Mouse (Mus musculus) limb, embryonic 15.5 days (tissue): Measurements from ENCODE around the gene Nfic. TPM values are rescaled to one million over a fixed set of nuclear protein-coding genes. Genes with fewer than 3 reads are reported as not detected.

ENCODE experiments used
- ATAC-seq: fragments of 200-750 bp; cut with Nextera tagmentation; 2 replicates; pipeline ENCODE4 v1.8.0; 2017; ENCODE audit warnings: low read depth, moderate TSS enrichment; ENCODE audit not compliant: insufficient number of reproducible peaks, low FRiP score, low TSS enrichment
- H3K27ac ChIP-seq: fragments of 300-500 bp; sonication (generic); 2 replicates; pipeline ENCODE4 v1.5.1; 2015; ENCODE audit warnings: moderate library complexity, mild to moderate bottlenecking, inconsistent platforms
- H3K27me3 ChIP-seq: fragments of 300-500 bp; sonication (generic); 2 replicates; pipeline ENCODE4 v1.6.1; 2015; ENCODE audit warnings: inconsistent platforms
- H3K36me3 ChIP-seq: fragments of 300-500 bp; sonication (generic); 2 replicates; pipeline ENCODE4 v1.6.1; 2015; ENCODE audit warnings: inconsistent platforms
- H3K4me1 ChIP-seq: fragments of 300-500 bp; sonication (generic); 2 replicates; pipeline ENCODE4 v1.6.1; 2015; ENCODE audit warnings: inconsistent platforms
- H3K4me2 ChIP-seq: fragments of 300-500 bp; sonication (generic); 2 replicates; pipeline ENCODE4 v1.6.1; 2015; ENCODE audit warnings: mild to moderate bottlenecking, inconsistent platforms
- H3K4me3 ChIP-seq: fragments of 300-500 bp; sonication (generic); 2 replicates; pipeline ENCODE4 v1.5.1; 2015; ENCODE audit warnings: mild to moderate bottlenecking, inconsistent platforms
- H3K9ac ChIP-seq: fragments of 300-500 bp; sonication (generic); 2 replicates; pipeline ENCODE4 v1.6.1; 2015; ENCODE audit warnings: inconsistent platforms
- H3K9me3 ChIP-seq: fragments of 300-500 bp; sonication (generic); 2 replicates; pipeline ENCODE4 v1.6.1; 2016; ENCODE audit warnings: inconsistent platforms
- WGBS: fragments of 180-500 bp; shearing (Covaris S2); methylation state at CpG from one replicate; pipeline ENCODE4 v1.1.7; 2015; 5-methylcytosine and 5-hydroxymethylcytosine counted together
- polyA plus RNA-seq: library from polyadenylated mRNA; unstranded; fragments of >200 nt; fragmentation: Nextera tagmentation; extraction: Ambion mirVana; gene quantifications from 2 replicates; pipeline ENCODE4 v1.2.1, GENCODE M21; 2015

Gene Nfic
- 138 and 146 TPM in 2 replicates for polyA plus RNA-seq

DNA sequence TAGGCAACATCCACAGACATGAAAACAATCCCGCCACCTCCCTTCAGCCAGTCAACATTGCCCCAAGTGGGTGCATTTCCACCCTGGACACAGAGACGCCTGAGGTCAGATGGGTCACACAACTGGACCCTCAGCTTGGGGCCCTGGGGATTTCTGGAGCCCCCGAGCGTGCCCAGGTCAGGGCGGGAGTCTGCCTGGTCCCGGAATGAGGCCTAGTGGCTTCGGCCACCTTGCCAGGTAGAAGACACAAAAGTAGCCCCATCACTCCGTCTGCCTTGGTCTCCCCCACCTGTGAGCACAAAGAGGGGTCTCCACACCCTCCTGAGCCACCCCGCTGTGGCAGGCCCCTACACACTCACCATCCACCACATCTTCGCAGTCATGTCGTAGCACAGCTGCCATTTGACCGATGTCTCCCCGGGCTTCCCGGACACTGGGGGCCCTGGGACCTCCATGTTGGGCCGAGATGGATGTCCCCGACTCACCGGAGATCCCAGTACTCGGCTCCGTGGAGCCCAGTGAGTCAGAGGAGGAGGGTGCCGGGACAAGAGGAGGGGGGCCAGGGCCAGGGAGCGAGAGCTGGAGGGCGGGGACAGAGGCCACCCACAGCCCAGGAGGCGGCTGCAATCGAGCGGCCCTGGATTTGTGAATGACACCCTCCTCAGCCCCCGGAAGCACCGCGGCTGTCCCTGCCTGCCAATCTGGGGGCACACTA is at the start of gene Nfic:
TSS of gene Nfic (minus strand) at position 455 of the 715 bp plus-strand sequence.
- Histone ChIP-seq H3K27ac (no peak within 1 kb of the TSS), H3K4me1 (peaks cover 11% of the 10 kb centered on the region), H3K27me3 (peaks cover 99% of the 10 kb centered on the region), H3K36me3 (no peaks in the 10 kb centered on the region), H3K4me3 (no peak within 1 kb of the TSS), H3K9ac (no peak within 1 kb of the TSS), H3K4me2 (no peak within 1 kb of the TSS), H3K9me3 (no peaks in the 10 kb centered on the region)
- 56% methylated on average over 28 of the region's 28 CpGs for WGBS
- no peak for ATAC-seq

DNA sequence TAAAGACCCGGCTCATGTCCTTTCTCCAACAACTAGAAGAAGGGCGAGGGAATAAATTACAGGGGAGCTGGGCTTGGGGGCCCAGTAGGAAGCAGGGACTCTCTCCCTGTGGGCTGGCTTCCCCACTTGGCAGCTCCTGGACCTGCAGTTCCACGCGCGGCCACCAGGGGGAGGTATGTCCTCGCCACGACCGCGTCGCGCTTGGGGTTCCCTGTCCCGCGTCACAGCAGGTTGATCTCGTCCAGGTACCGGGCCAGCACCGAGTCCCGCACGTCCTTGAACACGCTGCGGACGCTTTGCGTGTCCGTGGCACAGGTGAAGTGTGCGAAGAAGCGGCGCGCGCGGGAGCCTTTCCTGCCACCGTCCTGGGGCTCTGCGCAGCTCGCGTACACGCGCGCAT is 47.2 kb upstream of the Nfic start:
- peak overlapping the region; percentile 75 for H3K4me2 ChIP-seq
- peak overlapping the region; percentile 28; the same call in 1 of the 2 replicates for H3K9ac ChIP-seq
- H3K4me3 ChIP-seq = peak overlapping the region; percentile 36
- WGBS = 9% methylated on average over 36 of the region's 36 CpGs
- ATAC-seq = no peak
- H3K27me3 ChIP-seq = peaks cover 13% of the 10 kb centered on the region
- no peak overlapping the region for H3K27ac ChIP-seq
- H3K9me3 ChIP-seq = no peaks in the 10 kb centered on the region
- H3K4me1 ChIP-seq = peaks cover 8% of the 10 kb centered on the region
- no peaks in the 10 kb centered on the region for H3K36me3 ChIP-seq

DNA sequence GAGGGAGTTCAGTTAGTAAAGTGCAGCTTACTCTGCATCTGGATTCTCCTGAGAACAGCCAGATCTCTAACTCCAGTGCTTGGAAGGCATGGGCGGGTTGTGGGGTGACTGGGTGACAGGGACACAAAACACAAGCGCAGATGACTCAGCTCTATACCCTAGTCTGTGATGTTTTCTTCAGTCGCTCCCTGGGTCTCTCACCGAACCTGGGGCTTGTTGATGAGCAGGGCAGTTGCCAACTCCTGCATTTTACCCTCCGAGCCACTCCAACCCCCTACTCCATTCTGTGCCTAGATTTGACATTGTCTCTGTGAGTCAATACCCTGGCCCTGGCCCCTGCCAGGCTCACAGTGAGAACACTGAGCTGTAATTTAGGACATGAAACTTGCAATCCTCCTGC is 46.4 kb upstream of the Nfic start:
- Histone ChIP-seq H3K4me2 (no peak overlapping the region), H3K36me3 (no peaks in the 10 kb centered on the region), H3K4me3 (no peak overlapping the region), H3K9me3 (no peaks in the 10 kb centered on the region), H3K27me3 (peaks cover 13% of the 10 kb centered on the region), H3K27ac (no peak overlapping the region), H3K9ac (no peak overlapping the region), H3K4me1 (peaks cover 15% of the 10 kb centered on the region)
- 82% methylated on average over 5 of the region's 5 CpGs for WGBS
- ATAC-seq = no peak

DNA sequence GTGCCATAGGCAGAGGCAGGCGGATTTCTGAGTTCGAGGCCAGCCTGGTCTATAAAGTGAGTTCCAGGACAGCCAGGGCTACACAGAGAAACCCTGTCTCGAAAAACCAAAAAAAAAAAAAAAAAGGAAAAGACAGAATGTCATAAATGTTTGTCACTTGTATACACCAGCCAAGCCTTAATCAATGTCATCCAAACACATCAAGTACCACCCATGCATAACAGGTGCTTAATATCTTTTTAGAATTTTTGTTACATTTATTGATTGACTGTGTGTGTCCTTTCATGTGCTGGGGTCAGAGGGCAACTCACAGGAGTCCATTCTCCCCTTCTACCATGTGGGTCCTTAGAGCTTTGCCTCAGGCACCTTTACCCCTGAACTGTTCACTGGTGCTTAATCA is 44.6 kb upstream of the Nfic start, which contains the start of gene S1pr4:
TSS of gene S1pr4 (minus strand) at position 101 of the 400 bp plus-strand sequence.
- no peak for ATAC-seq
- Histone ChIP-seq H3K4me3 (no peak within 1 kb of the TSS), H3K36me3 (no peaks in the 10 kb centered on the region), H3K9ac (peak within 1 kb of the TSS; percentile 28; the same call in 1 of the 2 replicates), H3K27ac (no peak within 1 kb of the TSS), H3K9me3 (no peaks in the 10 kb centered on the region), H3K27me3 (peaks cover 13% of the 10 kb centered on the region), H3K4me2 (no peak within 1 kb of the TSS), H3K4me1 (peaks cover 22% of the 10 kb centered on the region)
- WGBS = 77% methylated on average over 3 of the region's 3 CpGs

DNA sequence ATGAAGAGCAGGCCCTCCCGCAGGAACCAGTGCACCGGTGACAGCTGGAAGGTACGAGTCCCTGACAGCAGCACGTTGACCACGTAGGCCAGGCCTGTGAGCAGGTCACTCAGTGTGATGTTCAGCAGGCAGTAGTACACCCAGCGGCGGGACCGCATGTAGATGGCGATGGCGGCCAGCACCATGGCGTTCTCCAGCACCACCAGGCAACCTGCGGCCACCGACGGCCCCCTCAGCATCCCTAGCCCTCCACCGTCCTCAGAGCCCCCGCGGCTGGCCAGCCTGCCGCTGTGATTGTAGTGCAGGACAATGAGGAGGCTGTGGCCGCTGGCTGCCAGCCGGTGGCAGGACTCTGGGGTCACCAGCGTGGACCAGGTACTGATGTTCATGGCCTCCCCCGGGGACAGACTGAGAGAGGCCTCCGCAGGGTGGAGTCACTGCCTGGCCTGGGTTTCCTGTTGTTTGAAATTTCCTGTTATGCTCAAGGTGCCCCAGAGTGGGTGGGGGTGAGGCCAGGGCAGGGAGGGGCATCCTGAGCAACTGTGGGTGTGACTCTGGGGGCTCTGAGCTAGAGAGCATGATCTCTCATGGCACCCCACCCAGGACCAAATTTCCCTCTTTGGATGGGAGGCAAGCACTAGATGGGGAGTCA is 43.9 kb upstream of the Nfic start:
- no peak overlapping the region for H3K4me2 ChIP-seq
- ATAC-seq = no peak
- H3K27ac ChIP-seq = no peak overlapping the region
- peaks cover 13% of the 10 kb centered on the region for H3K27me3 ChIP-seq
- H3K9ac ChIP-seq = peak overlapping the region; percentile 28; the same call in 1 of the 2 replicates
- 77% methylated on average over 23 of the region's 23 CpGs for WGBS
- no peaks in the 10 kb centered on the region for H3K9me3 ChIP-seq
- H3K4me1 ChIP-seq = peaks cover 29% of the 10 kb centered on the region
- H3K36me3 ChIP-seq = no peaks in the 10 kb centered on the region
- H3K4me3 ChIP-seq = no peak overlapping the region

DNA sequence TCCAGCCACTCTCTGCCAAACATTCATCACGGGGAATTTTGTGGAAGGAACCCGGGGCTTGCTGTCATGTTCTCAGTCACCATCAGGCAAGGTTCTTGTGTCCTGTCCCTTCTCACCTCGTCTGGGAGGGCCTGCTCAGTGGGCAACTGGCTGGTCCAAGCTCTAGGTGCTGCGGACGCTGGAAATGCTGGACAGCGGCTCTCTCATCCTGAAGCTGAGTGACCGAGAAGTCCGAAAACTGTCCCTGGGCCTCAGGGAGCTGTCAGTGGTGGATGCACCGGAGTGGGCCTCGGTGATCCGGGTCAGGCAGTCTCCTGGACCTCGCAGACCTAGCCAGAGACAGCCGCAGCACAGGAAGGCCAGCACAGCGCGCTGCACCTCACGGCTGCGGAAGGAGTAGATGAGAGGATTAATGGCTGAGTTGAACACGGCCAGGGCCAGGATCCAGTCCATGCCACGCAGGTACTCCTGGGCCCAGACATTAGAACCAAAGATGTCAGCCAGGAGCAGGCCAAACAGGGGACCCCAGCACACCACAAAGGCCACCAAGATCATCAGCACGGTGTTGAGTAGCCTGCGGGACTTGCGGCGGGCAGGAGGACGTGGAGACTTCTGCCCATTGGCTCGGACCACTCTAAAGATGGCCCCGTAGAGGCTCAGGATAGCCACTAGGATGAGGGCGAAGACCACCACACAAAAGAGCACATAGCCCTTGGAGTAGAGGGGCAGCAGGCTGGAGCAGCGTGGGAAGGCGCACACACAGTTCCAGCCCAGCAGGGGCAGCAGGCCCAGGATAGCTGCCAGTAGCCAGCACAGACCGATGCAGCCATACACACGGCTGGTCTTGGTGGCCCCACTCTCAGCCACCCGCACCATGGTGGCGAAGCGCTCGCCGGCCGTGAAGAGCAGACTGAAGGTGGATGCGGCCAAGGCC is 43.1 kb upstream of the Nfic start:
- peaks cover 9% of the 10 kb centered on the region for H3K27me3 ChIP-seq
- ATAC-seq = no peak
- no peak overlapping the region; the same call in 1 of the 2 replicates for H3K9ac ChIP-seq
- H3K27ac ChIP-seq = no peak overlapping the region
- 0 out of 2 replicates have a peak, but pooled peaks cover 5% of the 10 kb centered on the region for H3K36me3 ChIP-seq
- no peaks in the 10 kb centered on the region for H3K9me3 ChIP-seq
- WGBS = 85% methylated on average over 38 of the region's 38 CpGs
- H3K4me3 ChIP-seq = no peak overlapping the region
- no peak overlapping the region for H3K4me2 ChIP-seq
- peaks cover 37% of the 10 kb centered on the region for H3K4me1 ChIP-seq

- Histone ChIP-seq H3K4me1 (peaks cover 41% of the 10 kb centered on the region), H3K36me3 (peaks cover 14% of the 10 kb centered on the region), H3K27me3 (no peaks in the 10 kb centered on the region), H3K9ac (no peak overlapping the region), H3K4me3 (no peak overlapping the region), H3K4me2 (peak overlapping the region; percentile 45; the same call in 1 of the 2 replicates), H3K9me3 (no peaks in the 10 kb centered on the region), H3K27ac (no peak overlapping the region)
- ATAC-seq = no peak
- WGBS = 80% methylated on average over 17 of the region's 17 CpGs
Observed at GRCm38 (mm10) chr10:81497401-81498270, 42.2 kb upstream of the Nfic start.

DNA sequence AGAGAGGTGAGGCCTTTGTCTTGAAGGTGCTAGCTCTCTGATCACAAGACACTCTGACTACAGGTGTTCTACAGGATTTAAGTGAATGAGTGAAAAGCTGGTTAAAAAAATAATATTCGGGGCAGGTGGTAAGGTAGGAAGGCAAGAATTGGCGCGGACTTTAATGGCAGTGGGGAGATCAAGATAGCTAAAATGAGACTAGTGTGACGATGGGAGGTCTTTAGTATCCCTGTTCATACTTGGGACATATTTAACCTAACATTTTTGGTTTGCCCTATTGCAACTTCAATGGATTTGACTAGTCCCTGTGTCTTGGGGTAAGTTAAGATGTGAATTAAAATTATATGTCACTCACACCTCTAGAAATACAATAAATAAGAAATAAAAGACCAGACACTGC is 41.5 kb upstream of the Nfic start:
- Histone ChIP-seq H3K27me3 (no peaks in the 10 kb centered on the region), H3K36me3 (peaks cover 21% of the 10 kb centered on the region), H3K9ac (0 out of 2 replicates have a peak overlapping the region, but pooled peaks have one; percentile 14), H3K27ac (no peak overlapping the region), H3K9me3 (no peaks in the 10 kb centered on the region), H3K4me1 (peaks cover 37% of the 10 kb centered on the region), H3K4me3 (peak overlapping the region; percentile 90), H3K4me2 (peak overlapping the region; percentile 45)
- WGBS = 30% methylated on average over 4 of the region's 4 CpGs
- no peak for ATAC-seq

- H3K4me1 ChIP-seq = peaks cover 37% of the 10 kb centered on the region
- WGBS = under 1% methylated on average over 45 of the region's 45 CpGs
- peak within 1 kb of the TSS; percentile 95 for H3K4me2 ChIP-seq
- H3K27ac ChIP-seq = peak within 1 kb of the TSS; percentile 85
- H3K9ac ChIP-seq = peak within 1 kb of the TSS; percentile 87
- no peaks in the 10 kb centered on the region for H3K27me3 ChIP-seq
- peak within 1 kb of the TSS; percentile 90 for H3K4me3 ChIP-seq
- ATAC-seq = peak; percentile 93
- no peaks in the 10 kb centered on the region for H3K9me3 ChIP-seq
- peaks cover 26% of the 10 kb centered on the region for H3K36me3 ChIP-seq
Observed at GRCm38 (mm10) chr10:81496264-81496901, 40.9 kb upstream of the Nfic start, which contains the start of gene Ncln. Gene Ncln (minus strand): TSS chr10:81496392.

DNA sequence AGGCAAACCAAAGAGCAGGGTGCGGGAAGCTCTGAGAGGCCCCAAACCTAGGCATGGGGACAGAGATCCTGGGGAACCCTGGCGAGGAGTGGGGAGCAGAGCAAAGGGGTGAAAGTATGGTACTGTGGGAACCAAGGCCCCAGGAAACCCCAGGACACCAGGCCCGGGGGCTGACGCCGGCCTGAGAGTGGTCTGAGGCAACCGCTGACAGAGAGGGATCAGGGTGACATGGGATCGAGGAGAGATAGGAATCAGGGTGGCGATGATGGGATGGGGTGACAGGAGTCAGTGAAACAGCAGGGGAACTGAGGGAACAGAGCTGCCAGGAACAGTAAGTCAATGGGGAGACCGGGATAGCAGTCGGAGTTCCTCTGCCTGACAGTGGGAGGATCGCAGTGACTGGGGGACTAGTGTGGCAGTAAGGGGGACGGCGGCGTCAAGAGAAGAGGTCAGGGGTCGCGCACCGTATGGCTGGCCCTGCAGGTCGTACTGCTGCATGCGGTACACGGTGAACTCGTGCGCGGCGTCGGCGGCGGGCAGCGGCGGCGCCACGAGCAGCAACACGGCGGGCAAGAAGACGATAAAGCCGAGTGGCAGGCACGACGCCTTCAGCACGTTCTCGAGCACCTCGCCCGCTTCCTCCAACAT is 40.3 kb upstream of the Nfic start:
- Histone ChIP-seq H3K4me1 (peaks cover 37% of the 10 kb centered on the region), H3K36me3 (peaks cover 33% of the 10 kb centered on the region), H3K9me3 (no peaks in the 10 kb centered on the region), H3K4me3 (peak overlapping the region; percentile 90), H3K4me2 (peak overlapping the region; percentile 95), H3K27me3 (no peaks in the 10 kb centered on the region), H3K9ac (peak overlapping the region; percentile 87), H3K27ac (peak overlapping the region; percentile 61; the same call in 1 of the 2 replicates)
- 1% methylated on average over 41 of the region's 41 CpGs for WGBS
- ATAC-seq = no peak
